Mouse (Mus musculus) ovary, postnatal 36 days (tissue): ENCODE measurements around the gene Gm20431.
A peak's percentile ranks its signal among the peaks of the same experiment; 100 is the strongest.
"Not testable (repeated sequence)": the region's sequence is repeated elsewhere in the genome, so short reads cannot be mapped to it uniquely, and the experiment has no call there.

ENCODE experiments used
- DNase-seq: peaks from one replicate; pipeline ENCODE4 v3.0.0; 2022; ENCODE audit warnings: low spot score, mixed read lengths

The Gm20431 gene

GRCm38 (mm10) chr2:167630421-167630820 lies 30.9 kb downstream of the Gm20431 start:
- no peak for DNase-seq

DNA sequence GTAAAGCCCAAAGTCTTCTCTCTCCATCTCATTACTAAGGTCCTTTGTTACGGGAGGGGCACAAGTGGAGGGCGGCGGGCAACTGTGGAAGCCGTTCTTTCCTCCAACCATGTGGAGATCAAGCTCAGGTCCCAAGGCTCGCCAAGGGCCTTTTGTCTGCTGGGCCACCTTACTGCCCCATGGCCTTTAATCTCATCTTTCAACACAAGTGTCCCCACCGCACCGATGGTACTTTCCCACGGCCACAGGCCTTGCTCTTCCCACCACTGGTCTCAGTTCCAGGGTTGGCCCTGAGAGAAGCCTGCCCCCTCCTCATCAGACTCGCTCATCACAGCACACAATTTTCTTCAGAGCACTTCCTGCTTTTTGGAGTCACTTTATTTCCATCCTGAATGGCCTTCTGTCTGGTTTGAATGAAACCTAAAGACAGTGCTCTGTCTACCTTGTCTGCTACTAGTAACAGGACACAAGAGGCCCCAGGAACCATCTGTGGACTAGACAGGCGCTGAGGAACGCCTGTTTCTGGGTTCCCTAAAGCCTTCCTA lies 31.6 kb downstream of the Gm20431 start:
- DNase-seq, result no peak

DNA sequence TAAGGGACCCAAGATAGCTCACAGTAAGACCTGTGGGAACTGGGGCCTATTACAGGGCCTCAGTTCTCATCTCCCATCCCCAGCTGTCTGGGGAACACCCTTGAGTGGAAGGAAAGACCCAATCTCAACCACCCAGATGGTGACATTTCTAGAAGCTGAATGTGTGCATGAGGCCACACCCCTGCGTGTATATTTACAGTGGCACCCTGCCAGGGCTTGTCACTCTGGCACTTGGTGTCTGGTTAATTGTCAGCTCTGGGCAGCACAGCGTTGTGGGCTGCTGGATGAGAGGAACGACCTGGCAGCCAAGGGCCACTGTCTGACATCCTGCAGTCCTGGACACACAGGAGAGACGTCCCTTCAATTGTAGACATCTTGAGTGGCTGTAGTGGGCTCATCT lies 32.4 kb downstream of the Gm20431 start:
- no peak for DNase-seq

- DNase-seq, result no peak
Measured at GRCm38 (mm10) chr2:167627019-167627418, 34.3 kb downstream of the Gm20431 start.

DNA sequence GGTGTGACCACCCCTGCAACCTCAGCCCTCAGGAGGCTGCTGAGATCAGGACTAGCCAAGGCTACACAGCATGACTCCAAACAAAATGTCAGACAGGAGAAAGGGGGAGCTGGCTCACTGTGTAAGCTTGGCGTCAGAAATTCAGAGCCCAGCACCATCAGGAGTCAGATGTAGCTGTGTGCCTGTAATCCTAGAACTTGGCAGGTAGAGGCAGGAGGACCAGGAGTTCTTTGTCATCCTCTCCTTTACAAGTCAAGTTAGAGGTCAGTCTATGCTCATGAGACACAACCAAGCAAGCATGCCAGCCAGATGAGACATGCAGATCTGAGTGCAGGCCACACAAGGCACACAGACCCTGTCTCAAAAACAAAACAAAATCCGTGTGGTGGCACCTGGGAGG lies 35.6 kb downstream of the Gm20431 start:
- no peak for DNase-seq

GRCm38 (mm10) chr2:167624368-167625075 lies 36.8 kb downstream of the Gm20431 start:
- DNase-seq, result no peak

DNA sequence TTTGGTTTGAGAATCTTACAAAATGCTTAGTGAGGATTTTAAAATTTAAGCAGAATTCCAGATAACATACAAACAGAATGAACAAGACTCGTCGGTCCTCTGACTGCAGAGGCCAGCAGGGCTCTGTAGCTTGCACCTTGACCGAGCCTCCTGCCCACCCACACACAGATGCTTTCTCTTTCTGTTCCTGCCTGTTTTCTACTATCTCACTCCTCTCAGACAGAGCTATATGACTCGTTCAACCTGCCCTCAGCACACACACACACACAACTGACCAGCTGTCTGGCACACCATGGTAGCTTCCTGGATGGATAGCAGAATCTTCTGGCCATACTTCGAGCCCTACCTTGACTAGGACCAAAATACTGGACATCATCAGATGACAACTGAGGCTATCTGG lies 38.3 kb downstream of the Gm20431 start:
- DNase-seq, result no peak

DNA sequence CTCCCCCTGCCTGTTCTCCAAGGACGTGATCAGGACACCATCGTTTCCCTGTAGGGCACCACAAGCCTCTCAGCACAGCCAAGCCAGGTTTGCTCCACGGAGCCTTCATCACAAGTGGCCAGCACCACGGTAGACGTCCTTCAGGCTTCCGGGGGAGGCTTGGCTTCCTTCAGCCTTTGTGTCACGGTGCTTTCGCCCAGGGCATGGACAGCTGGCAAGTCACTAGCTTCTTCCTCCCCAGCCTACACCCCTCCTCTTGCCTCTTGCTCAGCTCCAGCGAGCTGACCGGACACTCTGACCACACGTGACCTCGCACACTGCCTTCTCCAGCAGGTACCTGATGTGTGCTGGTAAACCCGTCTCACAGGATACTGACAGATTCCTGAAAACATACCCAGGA lies 38.9 kb downstream of the Gm20431 start:
- peak; percentile 27 for DNase-seq

DNA sequence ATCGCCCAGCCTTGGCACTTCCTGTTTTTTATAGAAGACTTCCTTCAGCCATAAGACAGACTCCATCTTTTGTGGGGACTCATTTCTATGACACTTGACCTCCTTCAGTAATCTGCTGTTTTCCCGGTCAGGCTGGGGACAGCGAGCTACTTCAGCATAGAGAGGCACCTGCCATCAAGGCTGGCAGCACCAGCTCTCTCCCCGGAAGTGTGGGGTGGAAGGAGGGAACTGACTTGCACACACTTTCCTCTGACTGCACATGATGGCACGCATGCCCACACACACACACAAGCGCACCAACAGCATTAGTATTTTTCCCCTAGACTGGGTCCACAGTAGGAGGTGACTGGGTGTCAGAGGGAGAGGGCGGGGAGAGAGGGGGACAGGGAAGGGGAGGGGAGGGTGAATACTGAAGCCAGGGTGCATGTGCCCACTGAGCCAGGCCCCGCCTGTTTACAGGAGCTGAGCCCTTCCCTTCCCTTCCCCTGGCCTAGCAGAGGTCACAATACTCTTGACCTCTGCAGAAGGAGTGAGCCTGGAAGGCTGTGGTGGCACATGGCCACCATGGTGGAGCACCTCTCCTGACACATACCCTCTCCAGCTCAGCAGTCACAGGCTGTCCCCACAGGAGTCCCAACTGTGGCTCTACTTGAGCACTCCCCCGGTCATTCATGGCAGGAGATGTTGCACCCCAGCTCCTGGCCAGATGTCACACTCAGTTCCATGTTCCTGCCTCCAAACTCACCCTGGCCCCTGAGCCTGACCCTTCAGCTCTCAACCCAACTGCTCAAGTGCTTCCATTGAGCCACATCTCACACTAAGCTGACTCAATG lies 39.8 kb downstream of the Gm20431 start:
- no peak for DNase-seq

- DNase-seq, result no peak
Measured at GRCm38 (mm10) chr2:167617472-167617871, 43.8 kb downstream of the Gm20431 start.

GRCm38 (mm10) chr2:167617034-167617433 lies 44.3 kb downstream of the Gm20431 start:
- DNase-seq, result no peak

GRCm38 (mm10) chr2:167613335-167613734 lies 48.0 kb downstream of the Gm20431 start:
- not testable (repeated sequence) for DNase-seq

GRCm38 (mm10) chr2:167612122-167612521 lies 49.2 kb downstream of the Gm20431 start:
- no peak for DNase-seq

GRCm38 (mm10) chr2:167611287-167611686 lies 50.0 kb downstream of the Gm20431 start:
- DNase-seq, result no peak

- no peak for DNase-seq
Measured at GRCm38 (mm10) chr2:167606745-167607123, 54.6 kb downstream of the Gm20431 start.

DNA sequence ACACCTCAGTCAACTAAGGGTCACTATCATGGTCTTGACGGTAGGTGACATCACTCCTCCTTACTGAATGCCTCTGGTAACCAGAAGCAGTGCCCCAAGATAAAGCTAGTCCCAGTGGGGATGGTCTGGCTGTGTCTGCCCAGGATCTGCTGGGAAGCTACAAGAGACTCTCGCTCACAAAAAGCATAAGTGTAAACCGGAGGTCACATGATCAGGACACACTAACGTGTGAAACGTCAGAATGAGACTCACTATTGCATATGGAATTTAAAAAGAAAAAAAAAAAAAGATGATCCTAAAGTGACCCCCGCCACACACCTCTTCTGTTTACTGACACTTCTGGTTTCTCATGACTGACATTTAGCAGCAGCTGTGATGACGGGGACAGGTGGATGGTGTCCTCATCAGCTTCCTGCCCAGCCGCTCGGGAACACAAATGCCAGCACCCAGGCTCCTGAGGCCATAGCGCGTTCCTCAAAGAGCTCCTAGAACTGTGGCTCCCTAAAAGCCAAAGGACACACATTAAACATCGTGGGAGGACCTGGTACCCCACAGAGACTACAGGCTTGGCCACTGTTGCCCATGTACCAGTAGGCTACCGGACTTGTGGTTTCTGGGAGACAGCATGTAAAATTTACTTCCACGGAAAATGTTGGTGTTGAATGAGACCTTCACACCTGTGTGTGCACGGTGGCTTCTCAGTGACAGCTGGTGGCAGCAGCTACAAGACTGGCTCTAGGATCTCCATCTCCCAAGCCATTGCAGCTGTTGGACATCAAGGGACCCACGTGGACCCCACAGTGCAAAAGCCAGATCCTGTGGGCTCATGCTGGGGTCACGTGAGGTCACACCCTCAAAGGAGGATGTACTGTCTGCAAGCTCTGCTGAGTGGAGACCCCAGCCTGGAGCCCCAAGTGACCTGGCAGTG lies 55.2 kb downstream of the Gm20431 start:
- no peak for DNase-seq

GRCm38 (mm10) chr2:167605178-167605794 lies 56.0 kb downstream of the Gm20431 start:
- DNase-seq, result peak; percentile 85

DNA sequence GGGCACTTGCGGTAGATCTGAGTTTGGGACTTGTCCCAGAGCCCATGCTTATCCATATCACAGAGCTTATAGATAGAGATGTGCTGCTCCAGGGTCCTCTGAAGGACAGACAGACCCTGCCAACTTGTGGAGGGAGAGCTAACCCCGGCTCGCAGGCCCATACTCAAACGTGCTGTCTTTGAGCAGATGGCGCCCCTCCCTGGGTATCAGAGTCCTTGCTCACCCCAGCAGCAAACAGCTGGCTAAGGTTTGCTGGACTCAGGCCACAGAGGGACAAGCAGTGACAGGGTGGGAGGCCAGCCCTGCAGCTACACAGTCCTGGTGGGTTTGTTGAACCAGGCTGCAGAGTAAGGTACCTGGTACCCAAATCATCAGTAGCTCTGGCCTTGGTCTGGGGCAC lies 58.3 kb downstream of the Gm20431 start:
- peak; percentile 49 for DNase-seq

DNA sequence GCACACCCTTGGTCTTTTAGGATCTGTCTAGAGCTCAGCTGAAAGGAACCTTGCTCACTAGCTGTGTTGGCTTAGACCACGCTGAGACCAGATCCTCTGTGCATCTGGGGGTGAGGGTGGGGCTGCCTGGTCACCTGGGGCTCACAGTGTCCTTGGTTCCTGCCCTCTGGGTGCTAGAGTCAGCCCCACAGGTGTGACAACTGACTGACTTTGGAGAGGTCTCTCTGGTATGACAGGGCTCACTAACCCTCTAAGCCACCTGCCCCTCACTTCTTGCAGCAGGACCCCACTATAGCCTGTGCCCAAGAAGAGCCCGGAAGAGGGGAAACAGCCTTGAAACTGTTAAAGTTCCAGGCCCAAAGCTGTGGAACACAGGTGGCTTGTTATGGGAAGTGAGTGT lies 58.9 kb downstream of the Gm20431 start:
- no peak for DNase-seq

GRCm38 (mm10) chr2:167600481-167600995 lies 60.8 kb downstream of the Gm20431 start:
- no peak for DNase-seq

DNA sequence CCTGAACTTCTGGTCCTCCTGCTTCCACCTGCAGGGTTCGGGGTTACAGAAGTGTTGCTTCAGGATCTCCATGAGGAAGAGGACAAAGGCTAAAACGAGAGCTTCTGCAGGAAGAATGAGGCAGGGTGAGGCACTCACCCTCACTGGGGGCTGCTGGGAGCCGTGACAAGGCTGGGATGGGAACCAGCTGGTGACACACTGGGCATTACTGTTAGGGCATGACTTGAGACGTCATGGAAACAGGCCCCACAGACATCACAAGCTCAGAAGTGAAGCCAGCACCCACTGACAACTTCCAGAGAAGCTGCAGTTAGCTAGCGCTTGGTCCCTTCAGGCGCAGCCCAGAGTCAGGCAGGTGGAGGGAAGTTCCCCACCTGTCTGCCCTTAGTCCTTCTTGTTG lies 61.4 kb downstream of the Gm20431 start:
- DNase-seq, result no peak
